Mouse (Mus musculus) limb, embryonic 13.5 days (tissue): Measurements from ENCODE around the gene Atxn1. TPM values are rescaled to one million over a fixed set of nuclear protein-coding genes. Genes with fewer than 3 reads are reported as not detected.

Source experiments
- ATAC-seq: fragments of 200-750 bp; cut with Nextera tagmentation; 2 replicates; pipeline ENCODE4 v1.8.0; 2017; ENCODE audit warnings: low read depth, moderate number of reproducible peaks, moderate TSS enrichment; ENCODE audit not compliant: low FRiP score
- H3K27ac ChIP-seq: fragments of 300-500 bp; sonication (generic); 2 replicates; pipeline ENCODE4 v1.5.1; 2015; ENCODE audit warnings: inconsistent platforms, mild to moderate bottlenecking, moderate library complexity
- H3K27me3 ChIP-seq: fragments of 300-500 bp; sonication (generic); 2 replicates; pipeline ENCODE4 v1.6.1; 2015; ENCODE audit warnings: mild to moderate bottlenecking, inconsistent platforms
- H3K36me3 ChIP-seq: fragments of 300-500 bp; sonication (generic); 2 replicates; pipeline ENCODE4 v1.6.1; 2015; ENCODE audit warnings: inconsistent platforms, mild to moderate bottlenecking, moderate library complexity
- H3K4me1 ChIP-seq: fragments of 300-500 bp; sonication (generic); 2 replicates; pipeline ENCODE4 v1.6.1; 2015; ENCODE audit warnings: inconsistent platforms
- H3K4me2 ChIP-seq: fragments of 300-500 bp; sonication (generic); replicated peaks from 2 replicates; pipeline ENCODE4 v1.6.1; 2015; ENCODE audit warnings: inconsistent platforms, mild to moderate bottlenecking, moderate library complexity
- H3K4me3 ChIP-seq: fragments of 300-500 bp; sonication (generic); 2 replicates; pipeline ENCODE4 v1.5.1; 2015; ENCODE audit warnings: moderate library complexity, mild to moderate bottlenecking, inconsistent platforms
- H3K9ac ChIP-seq: fragments of 300-500 bp; sonication (generic); 2 replicates; pipeline ENCODE4 v1.6.1; 2015; ENCODE audit warnings: mild to moderate bottlenecking, inconsistent platforms
- H3K9me3 ChIP-seq: fragments of 300-500 bp; sonication (generic); 2 replicates; pipeline ENCODE4 v1.6.1; 2016; ENCODE audit warnings: inconsistent platforms
- WGBS: fragments of 180-500 bp; shearing (Covaris S2); methylation state at CpG from one replicate; pipeline ENCODE4 v1.1.7; 2015; 5-methylcytosine and 5-hydroxymethylcytosine counted together
- polyA plus RNA-seq: library from polyadenylated mRNA; unstranded; fragments of >200 nt; fragmentation: Nextera tagmentation; extraction: Ambion mirVana; gene quantifications from 2 replicates; pipeline ENCODE4 v1.2.1, GENCODE M21; 2015

Gene Atxn1
- polyA plus RNA-seq, 1 experiment from 2014 or later: 6.0 TPM

DNA sequence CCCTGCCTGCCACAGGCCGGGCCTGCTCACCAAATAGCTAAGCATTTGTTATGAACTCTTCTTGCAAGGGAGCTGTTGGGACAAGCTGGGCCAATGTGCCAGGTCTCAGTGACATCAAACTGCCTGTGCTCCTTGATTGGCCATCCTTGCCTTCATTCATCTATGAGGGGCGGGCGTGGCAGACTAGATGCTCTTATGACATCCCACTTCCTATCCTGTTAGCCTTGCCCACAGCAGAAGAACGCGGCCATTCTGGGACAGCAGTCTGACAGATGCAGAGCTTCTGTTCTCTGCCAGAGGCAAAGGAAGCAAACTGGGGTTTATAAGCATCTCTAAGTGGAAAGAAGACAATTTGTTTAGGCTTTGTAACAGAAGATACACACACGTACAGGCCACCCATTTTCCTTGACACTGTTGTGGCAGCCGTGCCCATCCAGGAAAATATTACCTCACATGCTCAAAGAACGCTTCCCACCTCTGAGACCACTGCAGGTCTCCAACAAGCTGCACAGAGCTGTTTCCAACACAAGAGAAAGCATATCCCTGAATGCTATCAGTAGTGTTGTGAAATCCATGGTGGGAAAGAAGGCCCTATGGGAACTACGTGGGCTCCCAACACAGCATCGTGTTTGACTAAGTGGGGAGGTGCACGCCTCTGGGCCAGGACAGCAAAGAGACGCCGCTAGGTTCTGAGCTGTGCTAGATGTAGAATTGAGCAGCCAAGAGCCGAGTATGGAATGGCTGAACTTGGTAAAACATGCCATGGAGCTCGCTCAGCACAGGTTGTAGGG, 162.0 kb downstream of the Atxn1 start:
- Histone ChIP-seq H3K4me1 (peaks cover 10% of the 10 kb centered on the region; the same call in 1 of the 2 replicates), H3K27ac (no peak overlapping the region), H3K4me3 (no peak overlapping the region), H3K9ac (no peak overlapping the region), H3K9me3 (no peaks in the 10 kb centered on the region), H3K36me3 (no peaks in the 10 kb centered on the region), H3K4me2 (no peak overlapping the region), H3K27me3 (no peaks in the 10 kb centered on the region)
- ATAC-seq: no peak
- 87% methylated on average over 15 of the region's 15 CpGs for WGBS

DNA sequence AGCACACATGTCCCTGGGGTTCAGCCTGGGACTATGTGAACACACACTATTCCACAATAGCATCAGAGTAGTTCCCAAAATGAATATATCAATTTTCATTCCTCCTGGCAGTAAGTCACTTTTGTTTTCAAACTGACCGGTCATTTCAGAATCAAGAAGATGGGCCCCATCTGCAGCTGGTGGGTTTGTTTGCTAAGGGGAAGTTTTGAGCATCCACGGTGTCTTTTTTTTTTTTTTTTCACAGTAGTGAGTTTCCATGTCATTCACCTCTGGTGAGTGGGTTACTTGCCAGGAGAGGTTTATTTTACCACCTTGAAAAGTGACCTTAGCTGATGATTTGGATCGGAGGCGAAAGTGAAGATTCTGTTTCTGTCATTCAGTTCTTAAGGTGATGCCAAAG, 166.6 kb downstream of the Atxn1 start:
- WGBS: 90% methylated on average over 4 of the region's 4 CpGs
- no peak for ATAC-seq

GRCm38 (mm10) chr13:45797696-45798095, 167.1 kb downstream of the Atxn1 start:
- 76% methylated on average over 6 of the region's 6 CpGs for WGBS
- H3K27me3 ChIP-seq: no peaks in the 10 kb centered on the region
- H3K9ac ChIP-seq: no peak overlapping the region
- no peak overlapping the region for H3K4me2 ChIP-seq
- peaks cover 11% of the 10 kb centered on the region; the same call in 1 of the 2 replicates for H3K36me3 ChIP-seq
- H3K4me1 ChIP-seq: no peaks in the 10 kb centered on the region
- ATAC-seq: no peak
- H3K4me3 ChIP-seq: no peak overlapping the region
- H3K9me3 ChIP-seq: no peaks in the 10 kb centered on the region; the same call in 1 of the 2 replicates
- no peak overlapping the region for H3K27ac ChIP-seq

More for the DNA sequence above, 166.6 kb downstream of the Atxn1 start:
- H3K4me1 ChIP-seq: no peaks in the 10 kb centered on the region
- no peak overlapping the region for H3K4me2 ChIP-seq
- no peaks in the 10 kb centered on the region for H3K27me3 ChIP-seq
- no peak overlapping the region for H3K4me3 ChIP-seq
- H3K27ac ChIP-seq: no peak overlapping the region
- no peaks in the 10 kb centered on the region; the same call in 1 of the 2 replicates for H3K9me3 ChIP-seq
- peaks cover 11% of the 10 kb centered on the region; the same call in 1 of the 2 replicates for H3K36me3 ChIP-seq
- no peak overlapping the region for H3K9ac ChIP-seq

DNA sequence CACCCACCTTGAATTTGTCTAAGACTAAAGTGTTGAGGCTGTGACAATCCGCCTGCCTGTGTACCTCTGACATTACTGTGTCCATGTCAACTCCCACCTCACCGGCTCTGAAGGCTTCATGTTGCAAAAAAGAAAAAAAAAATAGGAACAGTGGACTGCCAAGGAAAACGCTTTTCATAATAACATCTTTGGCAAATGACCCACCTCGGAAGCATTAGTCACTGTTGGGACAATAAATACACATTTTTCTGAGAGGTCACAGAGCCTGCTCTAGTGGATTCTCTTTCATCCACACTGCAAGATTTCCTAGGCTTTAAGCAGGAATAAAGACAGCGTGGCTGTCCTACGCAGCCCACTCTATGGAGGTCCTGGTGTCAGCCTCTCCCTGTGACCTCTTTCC, 168.5 kb downstream of the Atxn1 start:
- Histone ChIP-seq H3K27ac (no peak overlapping the region), H3K4me3 (no peak overlapping the region), H3K4me1 (no peaks in the 10 kb centered on the region), H3K4me2 (no peak overlapping the region), H3K9me3 (no peaks in the 10 kb centered on the region; the same call in 1 of the 2 replicates), H3K9ac (no peak overlapping the region), H3K36me3 (peaks cover 11% of the 10 kb centered on the region; the same call in 1 of the 2 replicates), H3K27me3 (no peaks in the 10 kb centered on the region)
- WGBS: 84% methylated on average over 6 of the region's 6 CpGs
- no peak for ATAC-seq

- no peak overlapping the region for H3K27ac ChIP-seq
- H3K9me3 ChIP-seq: no peaks in the 10 kb centered on the region; the same call in 1 of the 2 replicates
- H3K36me3 ChIP-seq: peaks cover 11% of the 10 kb centered on the region; the same call in 1 of the 2 replicates
- H3K4me3 ChIP-seq: no peak overlapping the region
- no peak for ATAC-seq
- H3K4me1 ChIP-seq: no peaks in the 10 kb centered on the region
- WGBS: 78% methylated on average over 3 of the region's 3 CpGs
- H3K27me3 ChIP-seq: no peaks in the 10 kb centered on the region
- no peak overlapping the region for H3K9ac ChIP-seq
- H3K4me2 ChIP-seq: no peak overlapping the region
These were observed 171.0 kb downstream of the Atxn1 start for GRCm38 (mm10) chr13:45793796-45794195.

DNA sequence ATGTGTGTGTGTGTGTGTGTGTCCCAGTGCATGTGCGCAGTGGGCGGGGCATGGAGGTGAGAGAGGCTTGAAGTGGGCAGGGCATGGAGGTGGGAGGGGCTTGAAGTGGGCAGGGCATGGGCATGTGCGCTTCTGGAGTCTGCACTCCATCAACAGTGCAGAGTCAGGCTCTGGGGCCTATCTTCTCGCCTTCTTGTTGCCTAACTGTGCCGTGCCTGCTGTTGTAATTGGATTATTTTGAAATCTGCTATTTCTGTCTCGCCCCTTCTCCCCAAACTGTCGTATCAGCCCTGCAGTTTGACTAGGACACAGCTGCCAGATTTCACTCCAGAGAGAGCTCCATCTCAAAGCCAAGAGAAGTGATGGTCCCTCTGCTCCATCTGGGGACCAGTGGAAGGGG, 178.4 kb downstream of the Atxn1 start:
- Histone ChIP-seq H3K4me3 (no peak overlapping the region), H3K27ac (no peak overlapping the region), H3K4me2 (no peak overlapping the region), H3K27me3 (no peaks in the 10 kb centered on the region), H3K4me1 (no peaks in the 10 kb centered on the region), H3K9me3 (no peaks in the 10 kb centered on the region), H3K9ac (no peak overlapping the region), H3K36me3 (0 out of 2 replicates have a peak, but pooled peaks cover 3% of the 10 kb centered on the region)
- WGBS: 86% methylated on average over 7 of the region's 7 CpGs
- no peak for ATAC-seq

- Histone ChIP-seq H3K4me2 (no peak overlapping the region), H3K27me3 (no peaks in the 10 kb centered on the region), H3K9ac (no peak overlapping the region), H3K27ac (no peak overlapping the region), H3K4me1 (0 out of 2 replicates have a peak, but pooled peaks cover 3% of the 10 kb centered on the region), H3K4me3 (no peak overlapping the region), H3K36me3 (0 out of 2 replicates have a peak, but pooled peaks cover 3% of the 10 kb centered on the region), H3K9me3 (no peaks in the 10 kb centered on the region)
- WGBS: 76% methylated on average over 10 of the region's 10 CpGs
- no peak for ATAC-seq
These were observed 181.1 kb downstream of the Atxn1 start for GRCm38 (mm10) chr13:45783681-45784080.

DNA sequence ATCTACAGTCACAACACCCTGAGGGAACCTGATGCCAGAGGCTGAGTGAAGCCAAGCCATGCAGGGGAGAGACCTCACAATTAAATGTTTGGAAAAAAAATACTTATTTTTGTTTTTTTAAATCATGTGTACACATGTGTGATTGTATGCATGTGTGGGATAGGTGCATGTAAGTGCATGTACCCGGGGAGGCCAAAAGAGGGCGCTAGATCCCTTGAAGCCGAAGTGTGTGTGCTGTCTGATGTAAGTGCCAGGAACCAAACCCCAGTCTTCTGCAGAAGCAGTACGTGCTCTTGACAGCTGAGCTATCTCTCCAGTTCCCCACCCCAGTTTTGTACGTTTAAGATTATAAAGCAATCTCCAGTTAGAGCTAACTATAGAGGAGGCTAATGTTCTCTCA, 186.1 kb downstream of the Atxn1 start:
- 95% methylated on average over 5 of the region's 5 CpGs for WGBS
- 0 out of 2 replicates have a peak, but pooled peaks cover 3% of the 10 kb centered on the region for H3K36me3 ChIP-seq
- no peaks in the 10 kb centered on the region for H3K9me3 ChIP-seq
- H3K4me1 ChIP-seq: peaks cover 24% of the 10 kb centered on the region
- H3K4me2 ChIP-seq: no peak overlapping the region
- H3K27ac ChIP-seq: peak overlapping the region; percentile 72; the same call in 1 of the 2 replicates
- no peak overlapping the region for H3K9ac ChIP-seq
- ATAC-seq: no peak
- no peaks in the 10 kb centered on the region for H3K27me3 ChIP-seq
- no peak overlapping the region for H3K4me3 ChIP-seq

DNA sequence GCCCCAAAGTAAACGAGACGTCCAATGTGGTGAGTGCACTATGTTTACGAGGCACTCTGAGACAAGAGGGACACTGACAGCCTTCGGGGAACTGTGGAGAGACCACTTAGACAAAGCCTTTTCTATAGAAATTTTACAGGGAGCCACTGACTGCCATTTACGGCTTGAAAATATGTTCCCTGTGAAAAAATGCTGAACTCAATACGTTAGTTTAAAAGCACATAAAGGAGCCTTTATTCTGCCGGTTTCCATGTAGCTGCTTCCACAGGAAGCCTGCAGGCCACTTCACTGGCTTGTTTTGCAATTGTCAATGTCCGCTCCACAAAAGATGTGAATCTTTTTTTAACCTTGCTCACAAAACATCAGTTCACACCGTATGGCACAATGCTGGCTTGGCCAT, 186.6 kb downstream of the Atxn1 start:
- Histone ChIP-seq H3K27ac (peak overlapping the region; percentile 72; the same call in 1 of the 2 replicates), H3K9ac (no peak overlapping the region), H3K4me1 (peaks cover 24% of the 10 kb centered on the region), H3K4me2 (no peak overlapping the region), H3K9me3 (no peaks in the 10 kb centered on the region), H3K36me3 (0 out of 2 replicates have a peak, but pooled peaks cover 3% of the 10 kb centered on the region), H3K4me3 (no peak overlapping the region), H3K27me3 (no peaks in the 10 kb centered on the region)
- 18% methylated on average over 9 of the region's 9 CpGs for WGBS
- ATAC-seq: no peak

GRCm38 (mm10) chr13:45775516-45775915, 189.3 kb downstream of the Atxn1 start:
- Histone ChIP-seq H3K27ac (no peak overlapping the region), H3K4me1 (peaks cover 24% of the 10 kb centered on the region), H3K27me3 (no peaks in the 10 kb centered on the region), H3K36me3 (no peaks in the 10 kb centered on the region), H3K9me3 (no peaks in the 10 kb centered on the region), H3K4me3 (no peak overlapping the region), H3K9ac (no peak overlapping the region), H3K4me2 (no peak overlapping the region)
- 85% methylated on average over 1 of the region's 1 CpGs for WGBS
- no peak for ATAC-seq

GRCm38 (mm10) chr13:45773381-45774168, 191.2 kb downstream of the Atxn1 start:
- H3K4me2 ChIP-seq: no peak overlapping the region
- H3K36me3 ChIP-seq: peaks cover 6% of the 10 kb centered on the region
- no peak for ATAC-seq
- 61% methylated on average over 21 of the region's 21 CpGs for WGBS
- no peak overlapping the region for H3K4me3 ChIP-seq
- H3K9ac ChIP-seq: no peak overlapping the region
- H3K4me1 ChIP-seq: peaks cover 21% of the 10 kb centered on the region
- H3K27ac ChIP-seq: no peak overlapping the region
- peaks cover 4% of the 10 kb centered on the region; the same call in 1 of the 2 replicates for H3K9me3 ChIP-seq
- no peaks in the 10 kb centered on the region for H3K27me3 ChIP-seq

DNA sequence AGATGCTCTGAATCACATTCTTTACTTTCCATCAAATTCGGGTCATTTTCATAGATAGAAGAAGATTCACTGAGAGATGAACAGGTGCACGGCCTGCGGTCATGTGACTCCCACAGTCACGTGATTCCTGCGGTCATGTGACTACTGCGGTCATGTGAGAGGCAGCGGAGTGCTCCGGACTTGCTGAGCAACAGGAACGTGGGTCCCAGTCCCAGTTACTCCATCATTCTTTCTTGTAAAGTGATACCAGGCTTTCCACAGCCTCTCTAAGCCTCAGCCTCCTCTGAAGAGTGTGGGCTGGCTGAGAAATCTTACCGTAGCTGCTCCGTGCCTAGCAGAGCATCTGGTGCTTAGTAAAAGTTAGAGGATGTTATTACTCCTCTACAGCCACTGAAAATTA, 195.1 kb downstream of the Atxn1 start:
- Histone ChIP-seq H3K4me2 (no peak overlapping the region), H3K4me1 (no peaks in the 10 kb centered on the region), H3K4me3 (no peak overlapping the region), H3K27ac (no peak overlapping the region), H3K27me3 (no peaks in the 10 kb centered on the region), H3K9me3 (peaks cover 4% of the 10 kb centered on the region; the same call in 1 of the 2 replicates), H3K36me3 (peaks cover 6% of the 10 kb centered on the region), H3K9ac (no peak overlapping the region)
- WGBS: 86% methylated on average over 11 of the region's 11 CpGs
- ATAC-seq: no peak
